Mouse (Mus musculus) mesoderm, embryonic 11.5 days (tissue): ENCODE measurements around the gene Plekhg5.

ENCODE experiments used
- DNase-seq: peaks from one replicate; pipeline ENCODE4 v3.0.0-alpha.2; 2012; ENCODE audit warnings: low read depth, low spot score

The Plekhg5 gene

GRCm38 (mm10) chr4:152070494-152071396 is 1.6 kb upstream of the Plekhg5 start:
- no peak for DNase-seq

- no peak for DNase-seq
These were observed 357 bp downstream of the Plekhg5 start for GRCm38 (mm10) chr4:152072655-152073054.

GRCm38 (mm10) chr4:152073715-152074114 is 1.4 kb downstream of the Plekhg5 start:
- DNase-seq: no peak

- DNase-seq: no peak
These were observed 2.2 kb downstream of the Plekhg5 start for GRCm38 (mm10) chr4:152074548-152074947.

- no peak for DNase-seq
These were observed 4.9 kb downstream of the Plekhg5 start for GRCm38 (mm10) chr4:152077191-152077590.

- DNase-seq: no peak
These were observed 5.8 kb downstream of the Plekhg5 start for GRCm38 (mm10) chr4:152078105-152078530.

- no peak for DNase-seq
These were observed 7.0 kb downstream of the Plekhg5 start for GRCm38 (mm10) chr4:152079261-152079660.

GRCm38 (mm10) chr4:152079931-152080330 is 7.6 kb downstream of the Plekhg5 start:
- no peak for DNase-seq

- no peak for DNase-seq
These were observed 11.4 kb downstream of the Plekhg5 start for GRCm38 (mm10) chr4:152083611-152084220.

GRCm38 (mm10) chr4:152084616-152085015 is 12.3 kb downstream of the Plekhg5 start:
- DNase-seq: no peak

GRCm38 (mm10) chr4:152086505-152087210 is 14.4 kb downstream of the Plekhg5 start:
- DNase-seq: no peak

GRCm38 (mm10) chr4:152087211-152088081 is 15.1 kb downstream of the Plekhg5 start:
- no peak for DNase-seq

GRCm38 (mm10) chr4:152088133-152088532 is 15.8 kb downstream of the Plekhg5 start:
- DNase-seq: no peak

- DNase-seq: no peak
These were observed 16.3 kb downstream of the Plekhg5 start for GRCm38 (mm10) chr4:152088556-152089120.

GRCm38 (mm10) chr4:152090191-152090590 is 17.9 kb downstream of the Plekhg5 start:
- no peak for DNase-seq

- no peak for DNase-seq
These were observed 20.5 kb downstream of the Plekhg5 start for GRCm38 (mm10) chr4:152092751-152093293.

GRCm38 (mm10) chr4:152094233-152094632 is 21.9 kb downstream of the Plekhg5 start:
- DNase-seq: no peak

- peak; percentile 66 for DNase-seq
These were observed 23.9 kb downstream of the Plekhg5 start for GRCm38 (mm10) chr4:152095937-152096910.

- DNase-seq: no peak
These were observed 24.6 kb downstream of the Plekhg5 start for GRCm38 (mm10) chr4:152096927-152097326.
